Mouse (Mus musculus): ENCODE results near the gene Eras. TPM values are rescaled to one million over a fixed set of nuclear protein-coding genes. Genes with fewer than 3 reads are reported as not detected.

Eras gene
- polyA plus RNA-seq, 1 experiment from 2014 or later, result not detected

GRCm38 (mm10) chrX:7950091-7950490 is 21.7 kb upstream of the Eras start:
- 87% methylated on average over 7 of the region's 7 CpGs for WGBS

GRCm38 (mm10) chrX:7947900-7948492 is 19.6 kb upstream of the Eras start:
- Histone ChIP-seq H3K9ac (ENCODE audit: low read depth, low read length) (peak overlapping the region; percentile 67), H3K36me3 (ENCODE audit: control insufficient read depth, insufficient read depth, low read length) (no peaks in the 10 kb centered on the region), H3K27ac (ENCODE audit: low read length) (no peak overlapping the region), H3K27me3 (replicated peaks; ENCODE audit: control insufficient read depth, insufficient read depth, low read length) (no peaks in the 10 kb centered on the region), H3K4me2 (ENCODE audit: low read depth, low read length) (peak overlapping the region; percentile 55), H3K4me3 (ENCODE audit: low read length) (peak overlapping the region; percentile 57), H3K9me3 (ENCODE audit: control insufficient read depth, low read length) (no peaks in the 10 kb centered on the region), H3K4me1 (ENCODE audit: control insufficient read depth, insufficient read depth, low read length) (no peaks in the 10 kb centered on the region)
- ATAC-seq, result peak; percentile 99
- WGBS, result 15% methylated on average over 38 of the region's 38 CpGs

More at GRCm38 (mm10) chrX:7950091-7950490, 21.7 kb upstream of the Eras start:
- no peaks in the 10 kb centered on the region for H3K36me3 ChIP-seq (ENCODE audit: control insufficient read depth, insufficient read depth, low read length)
- no peaks in the 10 kb centered on the region for H3K4me1 ChIP-seq (ENCODE audit: control insufficient read depth, insufficient read depth, low read length)
- no peak overlapping the region for H3K9ac ChIP-seq (ENCODE audit: low read depth, low read length)
- no peak overlapping the region for H3K27ac ChIP-seq (ENCODE audit: low read length)
- H3K4me2 ChIP-seq (ENCODE audit: low read depth, low read length), result no peak overlapping the region
- no peaks in the 10 kb centered on the region for H3K9me3 ChIP-seq (ENCODE audit: control insufficient read depth, low read length)
- no peak for ATAC-seq
- H3K27me3 ChIP-seq (replicated peaks; ENCODE audit: control insufficient read depth, insufficient read depth, low read length), result no peaks in the 10 kb centered on the region
- no peak overlapping the region for H3K4me3 ChIP-seq (ENCODE audit: low read length)

GRCm38 (mm10) chrX:7947108-7947899 is 18.9 kb upstream of the Eras start, which contains the start of gene Hdac6:
Hdac6 (minus strand) TSS chrX:7947889.
- Histone ChIP-seq H3K4me2 (ENCODE audit: low read depth, low read length) (peak within 1 kb of the TSS; percentile 59), H3K4me1 (ENCODE audit: control insufficient read depth, insufficient read depth, low read length) (no peaks in the 10 kb centered on the region), H3K9me3 (ENCODE audit: control insufficient read depth, low read length) (no peaks in the 10 kb centered on the region), H3K27me3 (replicated peaks; ENCODE audit: control insufficient read depth, insufficient read depth, low read length) (no peaks in the 10 kb centered on the region), H3K4me3 (ENCODE audit: low read length) (peak within 1 kb of the TSS; percentile 57), H3K9ac (ENCODE audit: low read depth, low read length) (peak within 1 kb of the TSS; percentile 67), H3K27ac (ENCODE audit: low read length) (no peak within 1 kb of the TSS), H3K36me3 (ENCODE audit: control insufficient read depth, insufficient read depth, low read length) (no peaks in the 10 kb centered on the region)
- WGBS, result 18% methylated on average over 37 of the region's 37 CpGs
- peak; percentile 54 for ATAC-seq

- WGBS, result 72% methylated on average over 8 of the region's 8 CpGs
- no peak overlapping the region for H3K4me3 ChIP-seq (ENCODE audit: low read length)
- H3K36me3 ChIP-seq (ENCODE audit: control insufficient read depth, insufficient read depth, low read length), result no peaks in the 10 kb centered on the region
- H3K27me3 ChIP-seq (replicated peaks; ENCODE audit: control insufficient read depth, insufficient read depth, low read length), result no peaks in the 10 kb centered on the region
- H3K9me3 ChIP-seq (ENCODE audit: control insufficient read depth, low read length), result no peaks in the 10 kb centered on the region
- H3K4me2 ChIP-seq (ENCODE audit: low read depth, low read length), result no peak overlapping the region
- H3K27ac ChIP-seq (ENCODE audit: low read length), result no peak overlapping the region
- no peak overlapping the region for H3K9ac ChIP-seq (ENCODE audit: low read depth, low read length)
- no peaks in the 10 kb centered on the region for H3K4me1 ChIP-seq (ENCODE audit: control insufficient read depth, insufficient read depth, low read length)
- ATAC-seq, result no peak
Observed at GRCm38 (mm10) chrX:7945618-7946017, 17.2 kb upstream of the Eras start.

- no peak overlapping the region for H3K9ac ChIP-seq (ENCODE audit: low read depth, low read length)
- no peaks in the 10 kb centered on the region for H3K9me3 ChIP-seq (ENCODE audit: control insufficient read depth, low read length)
- H3K27ac ChIP-seq (ENCODE audit: low read length), result no peak overlapping the region
- no peak overlapping the region for H3K4me2 ChIP-seq (ENCODE audit: low read depth, low read length)
- no peak for ATAC-seq
- H3K36me3 ChIP-seq (ENCODE audit: control insufficient read depth, insufficient read depth, low read length), result no peaks in the 10 kb centered on the region
- WGBS, result 86% methylated on average over 6 of the region's 6 CpGs
- no peaks in the 10 kb centered on the region for H3K27me3 ChIP-seq (replicated peaks; ENCODE audit: control insufficient read depth, insufficient read depth, low read length)
- H3K4me1 ChIP-seq (ENCODE audit: control insufficient read depth, insufficient read depth, low read length), result no peaks in the 10 kb centered on the region
- no peak overlapping the region for H3K4me3 ChIP-seq (ENCODE audit: low read length)
Observed at GRCm38 (mm10) chrX:7937667-7938066, 9.3 kb upstream of the Eras start.

- Histone ChIP-seq H3K4me2 (ENCODE audit: low read depth, low read length) (no peak overlapping the region), H3K36me3 (ENCODE audit: control insufficient read depth, insufficient read depth, low read length) (no peaks in the 10 kb centered on the region), H3K9me3 (ENCODE audit: control insufficient read depth, low read length) (no peaks in the 10 kb centered on the region), H3K27me3 (replicated peaks; ENCODE audit: control insufficient read depth, insufficient read depth, low read length) (no peaks in the 10 kb centered on the region), H3K4me1 (ENCODE audit: control insufficient read depth, insufficient read depth, low read length) (no peaks in the 10 kb centered on the region), H3K9ac (ENCODE audit: low read depth, low read length) (no peak overlapping the region), H3K4me3 (ENCODE audit: low read length) (no peak overlapping the region), H3K27ac (ENCODE audit: low read length) (no peak overlapping the region)
- 47% methylated on average over 10 of the region's 11 CpGs for WGBS
- no peak for ATAC-seq
Observed at GRCm38 (mm10) chrX:7936874-7937273, 8.5 kb upstream of the Eras start.

GRCm38 (mm10) chrX:7927116-7927515 is 1.3 kb downstream of the Eras start:
- Histone ChIP-seq H3K27me3 (replicated peaks; ENCODE audit: control insufficient read depth, insufficient read depth, low read length) (peaks cover 30% of the 10 kb centered on the region), H3K4me2 (ENCODE audit: low read depth, low read length) (no peak overlapping the region), H3K36me3 (ENCODE audit: control insufficient read depth, insufficient read depth, low read length) (no peaks in the 10 kb centered on the region), H3K4me1 (ENCODE audit: control insufficient read depth, insufficient read depth, low read length) (no peaks in the 10 kb centered on the region), H3K27ac (ENCODE audit: low read length) (no peak overlapping the region), H3K4me3 (ENCODE audit: low read length) (no peak overlapping the region), H3K9ac (ENCODE audit: low read depth, low read length) (no peak overlapping the region), H3K9me3 (ENCODE audit: control insufficient read depth, low read length) (no peaks in the 10 kb centered on the region)
- 24% methylated on average over 10 of the region's 10 CpGs for WGBS
- no peak for ATAC-seq

- Histone ChIP-seq H3K36me3 (ENCODE audit: control insufficient read depth, insufficient read depth, low read length) (no peaks in the 10 kb centered on the region), H3K9me3 (ENCODE audit: control insufficient read depth, low read length) (no peaks in the 10 kb centered on the region), H3K4me1 (ENCODE audit: control insufficient read depth, insufficient read depth, low read length) (no peaks in the 10 kb centered on the region), H3K4me3 (ENCODE audit: low read length) (no peak overlapping the region), H3K27ac (ENCODE audit: low read length) (no peak overlapping the region), H3K27me3 (replicated peaks; ENCODE audit: control insufficient read depth, insufficient read depth, low read length) (peaks cover 36% of the 10 kb centered on the region), H3K9ac (ENCODE audit: low read depth, low read length) (no peak overlapping the region), H3K4me2 (ENCODE audit: low read depth, low read length) (no peak overlapping the region)
- ATAC-seq, result no peak
- WGBS, result 68% methylated on average over 6 of the region's 6 CpGs
Observed at GRCm38 (mm10) chrX:7926266-7926665, 2.1 kb downstream of the Eras start.

GRCm38 (mm10) chrX:7922032-7922431 is 6.4 kb downstream of the Eras start:
- Histone ChIP-seq H3K9ac (ENCODE audit: low read depth, low read length) (0 out of 2 replicates have a peak overlapping the region, but pooled peaks have one; percentile 24), H3K4me1 (ENCODE audit: control insufficient read depth, insufficient read depth, low read length) (no peaks in the 10 kb centered on the region), H3K27ac (ENCODE audit: low read length) (no peak overlapping the region), H3K4me3 (ENCODE audit: low read length) (peak overlapping the region; percentile 29), H3K9me3 (ENCODE audit: control insufficient read depth, low read length) (no peaks in the 10 kb centered on the region), H3K27me3 (replicated peaks; ENCODE audit: control insufficient read depth, insufficient read depth, low read length) (peaks cover 30% of the 10 kb centered on the region), H3K4me2 (ENCODE audit: low read depth, low read length) (peak overlapping the region; percentile 47), H3K36me3 (ENCODE audit: control insufficient read depth, insufficient read depth, low read length) (no peaks in the 10 kb centered on the region)
- 0 out of 2 replicates have a peak, but pooled peaks have one; percentile 55 for ATAC-seq
- 5% methylated on average over 42 of the region's 48 CpGs for WGBS
